Mouse (Mus musculus): ENCODE measurements around the gene Ldhc. TPM values are rescaled to one million over a fixed set of nuclear protein-coding genes. Genes with fewer than 3 reads are reported as not detected.
"Not testable (repeated sequence)": the region's sequence is repeated elsewhere in the genome, so short reads cannot be mapped to it uniquely, and the experiment has no call there.

Ldhc gene
- total RNA-seq (2021), result not detected

- DNase-seq, result no peak
- intact Hi-C loops (cut with DNase I), result no loop called here
Observed at GRCm38 (mm10) chr7:46860996-46861395, at the start of gene Ldhc. Ldhc (plus strand) TSS chr7:46861203.

- intact Hi-C loops (cut with DNase I), result no loop called here
- DNase-seq, result no peak
Observed at GRCm38 (mm10) chr7:46814012-46814411, 47.0 kb upstream of the Ldhc start.

- DNase-seq; intact Hi-C loops (cut with DNase I): not testable (repeated sequence)
Observed at GRCm38 (mm10) chr7:46820876-46821632, 39.9 kb upstream of the Ldhc start.

- DNase-seq, result no peak
- intact Hi-C loops (cut with DNase I), result no loop called here
Observed at GRCm38 (mm10) chr7:46827046-46827802, 33.8 kb upstream of the Ldhc start.

GRCm38 (mm10) chr7:46827803-46828184, 33.2 kb upstream of the Ldhc start:
- intact Hi-C loops (cut with DNase I), result no loop called here
- no peak for DNase-seq

- DNase-seq, result no peak
- intact Hi-C loops (cut with DNase I), result no loop called here
Observed at GRCm38 (mm10) chr7:46829911-46830310, 31.1 kb upstream of the Ldhc start.

- intact Hi-C loops (cut with DNase I), result no loop called here
- DNase-seq, result no peak
Observed at GRCm38 (mm10) chr7:46830799-46831590, 30.0 kb upstream of the Ldhc start.

GRCm38 (mm10) chr7:46831693-46832092, 29.3 kb upstream of the Ldhc start:
- DNase-seq, result no peak
- intact Hi-C loops (cut with DNase I), result no loop called here

- DNase-seq; intact Hi-C loops (cut with DNase I): not testable (repeated sequence)
Observed at GRCm38 (mm10) chr7:46832112-46832810, 28.7 kb upstream of the Ldhc start.

GRCm38 (mm10) chr7:46833266-46833665, 27.7 kb upstream of the Ldhc start:
- intact Hi-C loops (cut with DNase I), result no loop called here
- no peak for DNase-seq

- intact Hi-C loops (cut with DNase I), result no loop called here
- DNase-seq, result no peak
Observed at GRCm38 (mm10) chr7:46833670-46834255, 27.2 kb upstream of the Ldhc start.

- DNase-seq, result peak; percentile 34
- intact Hi-C loops (cut with DNase I), result no loop called here
Observed at GRCm38 (mm10) chr7:46834994-46835610, 25.9 kb upstream of the Ldhc start.

GRCm38 (mm10) chr7:46836357-46836756, 24.6 kb upstream of the Ldhc start:
- no peak for DNase-seq
- intact Hi-C loops (cut with DNase I), result no loop called here

GRCm38 (mm10) chr7:46837073-46837472, 23.9 kb upstream of the Ldhc start:
- intact Hi-C loops (cut with DNase I), result no loop called here
- DNase-seq, result no peak

GRCm38 (mm10) chr7:46838104-46838671, 22.8 kb upstream of the Ldhc start:
- intact Hi-C loops (cut with DNase I), result no loop called here
- peak; percentile 54 for DNase-seq

GRCm38 (mm10) chr7:46838891-46839302, 22.1 kb upstream of the Ldhc start:
- DNase-seq, result peak; percentile 86
- intact Hi-C loops (cut with DNase I), result no loop called here

GRCm38 (mm10) chr7:46839446-46839845, 21.6 kb upstream of the Ldhc start:
- DNase-seq, result peak; percentile 15
- intact Hi-C loops (cut with DNase I), result no loop called here

- no peak for DNase-seq
- intact Hi-C loops (cut with DNase I), result no loop called here
Observed at GRCm38 (mm10) chr7:46839861-46840260, 21.1 kb upstream of the Ldhc start.

- DNase-seq, result no peak
- intact Hi-C loops (cut with DNase I), result no loop called here
Observed at GRCm38 (mm10) chr7:46840326-46840725, 20.7 kb upstream of the Ldhc start.
